Mouse (Mus musculus) heart, adult 2 months (tissue): ENCODE data around the gene Akt3.

Experiments
- CTCF ChIP-seq: fragments of 200-600 bp; IDR thresholded peaks from 2 replicates; pipeline ENCODE4 v1.8.1; 2022; ENCODE audit warnings: antibody characterized with exemption, mild to moderate bottlenecking, moderate library complexity
- EP300 ChIP-seq: fragments of 200-500 bp; IDR thresholded peaks from 2 replicates; pipeline ENCODE4 v1.6.1; 2011; ENCODE audit warnings: low read depth, low read length, control low read depth; ENCODE audit not compliant: insufficient read depth

GRCm38 (mm10) chr1:176981511-176981910 is 276.5 kb downstream of the Akt3 start:
- no peak for TF ChIP-seq CTCF
- TF ChIP-seq EP300 = no peak
